Mouse (Mus musculus) MEL (cell line): Measurements from ENCODE around the gene Tnik. TPM values are rescaled to one million over a fixed set of nuclear protein-coding genes. Genes with fewer than 3 reads are reported as not detected.
A peak's percentile ranks its signal among the peaks of the same experiment; 100 is the strongest.

ENCODE experiments used
- DNase-seq: peaks from one replicate; pipeline ENCODE4 v3.0.0; 2011; ENCODE audit warnings: low read depth, low spot score
- H3K27ac ChIP-seq: 2 replicates; pipeline ENCODE4 v1.5.1; 2012; ENCODE audit warnings: low read depth, mild to moderate bottlenecking, control low read depth, low read length, moderate library complexity; ENCODE audit not compliant: control insufficient read depth
- H3K27me3 ChIP-seq, 2 experiments: fragments of 150-350 bp in 1 of 2; sonication (generic) in 1 of 2; 2 replicates each; pipeline ENCODE4 v1.6.1; 2012; ENCODE audit warnings: low read length in 2 of 2, mild to moderate bottlenecking in 2 of 2, improper control_type of control experiment in 1 of 2, moderate library complexity in 1 of 2; ENCODE audit not compliant: insufficient read depth in 2 of 2, control insufficient read depth in 1 of 2
- H3K36me3 ChIP-seq, 2 experiments: 2 replicates each; pipeline ENCODE4 v1.6.1; 2012 to 2014; ENCODE audit warnings: low read length in 2 of 2, improper control_type of control experiment in 1 of 2, inconsistent platforms in 1 of 2, mild to moderate bottlenecking in 1 of 2; ENCODE audit not compliant: insufficient read depth in 2 of 2, control insufficient read depth in 1 of 2
- H3K4me1 ChIP-seq, 2 experiments: fragments of 150-350 bp in 1 of 2; sonication (generic) in 1 of 2; 2 replicates each; pipeline ENCODE4 v1.6.1; 2012; ENCODE audit warnings: low read length in 2 of 2, improper control_type of control experiment in 1 of 2, mild to moderate bottlenecking in 1 of 2; ENCODE audit not compliant: insufficient read depth in 2 of 2, control insufficient read depth in 1 of 2
- H3K4me3 ChIP-seq, 2 experiments: fragments of 150-350 bp in 1 of 2; sonication (generic) in 1 of 2; 2 replicates each; pipeline ENCODE4 v1.5.1; 2012; ENCODE audit warnings: low read depth in 2 of 2, low read length in 2 of 2, mild to moderate bottlenecking in 2 of 2, moderate library complexity in 2 of 2, control low read depth in 1 of 2, improper control_type of control experiment in 1 of 2; ENCODE audit not compliant: control insufficient read depth in 1 of 2, insufficient read depth in 1 of 2
- H3K79me2 ChIP-seq: 2 replicates; pipeline ENCODE4 v1.6.1; 2012; ENCODE audit warnings: mild to moderate bottlenecking, low read length, moderate library complexity; ENCODE audit not compliant: control insufficient read depth, poor library complexity, insufficient read depth
- H3K9ac ChIP-seq: 2 replicates; pipeline ENCODE4 v1.6.1; 2012; ENCODE audit warnings: low read depth, mild to moderate bottlenecking, control low read depth, low read length, moderate library complexity; ENCODE audit not compliant: control insufficient read depth, poor library complexity, severe bottlenecking
- H3K9me3 ChIP-seq: fragments of 150-350 bp; sonication (generic); replicated peaks from 2 replicates; pipeline ENCODE4 v1.6.1; 2012; ENCODE audit warnings: mild to moderate bottlenecking, low read length, improper control_type of control experiment, moderate library complexity; ENCODE audit not compliant: insufficient read depth
- BHLHE40 ChIP-seq: IDR thresholded peaks from 2 replicates; pipeline ENCODE4 v1.6.1; 2012; ENCODE audit warnings: low read depth, mild to moderate bottlenecking, inconsistent platforms, low read length, improper control_type of control experiment, borderline replicate concordance
- CHD1 ChIP-seq: IDR thresholded peaks from 2 replicates; pipeline ENCODE4 v1.6.1; 2012; ENCODE audit warnings: low read depth, mild to moderate bottlenecking, inconsistent platforms, low read length, improper control_type of control experiment
- CTCF ChIP-seq, 3 experiments: IDR thresholded peaks in 2 of 3; conservative IDR thresholded peaks in 1 of 3; 2 replicates each; pipeline ENCODE4 v1.5.1; 2011 to 2012; ENCODE audit warnings: low read length in 3 of 3, low read depth in 2 of 3, mild to moderate bottlenecking in 2 of 3, improper control_type of control experiment in 1 of 3, inconsistent platforms in 1 of 3, mixed read lengths in 1 of 3, moderate library complexity in 1 of 3; ENCODE audit not compliant: control insufficient read depth in 1 of 3, insufficient read depth in 1 of 3, poor library complexity in 1 of 3, severe bottlenecking in 1 of 3
- EP300 ChIP-seq, 2 experiments: IDR thresholded peaks; 2 replicates each; pipeline ENCODE4 v1.6.1; 2011; ENCODE audit warnings: improper control_type of control experiment in 2 of 2, low read length in 2 of 2, low read depth in 1 of 2, mild to moderate bottlenecking in 1 of 2
- ETS1 ChIP-seq: IDR thresholded peaks from 2 replicates; pipeline ENCODE4 v1.6.1; 2012; ENCODE audit warnings: low read depth, mild to moderate bottlenecking, inconsistent platforms, low read length, improper control_type of control experiment, moderate library complexity
- GABPA ChIP-seq: IDR thresholded peaks from 2 replicates; pipeline ENCODE4 v1.6.1; 2012; ENCODE audit warnings: low read depth, mild to moderate bottlenecking, inconsistent platforms, low read length, improper control_type of control experiment, moderate library complexity
- KAT2A ChIP-seq: conservative IDR thresholded peaks from 2 replicates; pipeline ENCODE4 v1.6.1; 2012; ENCODE audit warnings: low read depth, low read length, improper control_type of control experiment, inconsistent platforms
- MAZ ChIP-seq: IDR thresholded peaks from 2 replicates; pipeline ENCODE4 v1.6.1; 2012; ENCODE audit warnings: low read depth, mild to moderate bottlenecking, inconsistent platforms, low read length, improper control_type of control experiment
- MXI1 ChIP-seq: IDR thresholded peaks from 2 replicates; pipeline ENCODE4 v1.6.1; 2011; ENCODE audit warnings: mild to moderate bottlenecking, low read depth, low read length, improper control_type of control experiment
- MYC ChIP-seq: IDR thresholded peaks from 2 replicates; pipeline ENCODE4 v1.6.1; 2011; ENCODE audit warnings: low read depth, mild to moderate bottlenecking, low read length, improper control_type of control experiment, moderate library complexity
- NELFE ChIP-seq: IDR thresholded peaks from 2 replicates; pipeline ENCODE4 v1.6.1; 2011; ENCODE audit warnings: low read depth, low read length, improper control_type of control experiment
- NRF1 ChIP-seq: IDR thresholded peaks from 2 replicates; pipeline ENCODE4 v1.6.1; 2014; ENCODE audit warnings: low read depth, mild to moderate bottlenecking, inconsistent platforms, low read length, improper control_type of control experiment, moderate library complexity; ENCODE audit not compliant: poor library complexity, insufficient read depth, severe bottlenecking
- POLR2AphosphoS2 ChIP-seq: IDR thresholded peaks from 2 replicates; pipeline ENCODE4 v1.6.1; 2011; ENCODE audit warnings: low read length, improper control_type of control experiment
- POLR2AphosphoS5 ChIP-seq: IDR thresholded peaks from 2 replicates; pipeline ENCODE4 v1.6.1; 2012; ENCODE audit warnings: low read depth, borderline replicate concordance, mild to moderate bottlenecking, inconsistent platforms, low read length, moderate library complexity, mixed read lengths
- SIN3A ChIP-seq: IDR thresholded peaks from 2 replicates; pipeline ENCODE4 v1.6.1; 2012; ENCODE audit warnings: low read length, improper control_type of control experiment, inconsistent platforms
- TBP ChIP-seq: IDR thresholded peaks from 2 replicates; pipeline ENCODE4 v1.8.0; 2011; ENCODE audit warnings: low read depth, low read length, improper control_type of control experiment
- TCF12 ChIP-seq: IDR thresholded peaks from 2 replicates; pipeline ENCODE4 v1.6.1; 2014; ENCODE audit warnings: low read depth, mild to moderate bottlenecking, inconsistent platforms, low read length, improper control_type of control experiment, moderate library complexity
- ZNF384 ChIP-seq: IDR thresholded peaks from 2 replicates; pipeline ENCODE4 v1.6.1; 2012; ENCODE audit warnings: low read depth, mild to moderate bottlenecking, inconsistent platforms, low read length, improper control_type of control experiment
- polyA plus RNA-seq, 2 experiments: library from polyadenylated mRNA; stranded (reverse) in 1 of 2; unstranded in 1 of 2; fragments of >175 nt in 1 of 2; fragments of >200 nt in 1 of 2; gene quantifications; 2 replicates each; pipeline versions ENCODE4 v1.2.1 to v1.2.4; 2012; ENCODE audit warnings: low replicate concordance in 2 of 2, low read depth in 1 of 2; ENCODE audit not compliant: insufficient read length in 2 of 2, insufficient read depth in 1 of 2, missing spikeins in 1 of 2
- total RNA-seq: library from RNA; depleted of rRNA; stranded (reverse); fragments of 300-350 nt; gene quantifications from 2 replicates; pipeline ENCODE4 v1.2.3, GENCODE M21; 2012

Gene Tnik
- total and polyA plus RNA-seq, 3 experiments: 9.9 to 78.4 (median 13.6) TPM

DNA sequence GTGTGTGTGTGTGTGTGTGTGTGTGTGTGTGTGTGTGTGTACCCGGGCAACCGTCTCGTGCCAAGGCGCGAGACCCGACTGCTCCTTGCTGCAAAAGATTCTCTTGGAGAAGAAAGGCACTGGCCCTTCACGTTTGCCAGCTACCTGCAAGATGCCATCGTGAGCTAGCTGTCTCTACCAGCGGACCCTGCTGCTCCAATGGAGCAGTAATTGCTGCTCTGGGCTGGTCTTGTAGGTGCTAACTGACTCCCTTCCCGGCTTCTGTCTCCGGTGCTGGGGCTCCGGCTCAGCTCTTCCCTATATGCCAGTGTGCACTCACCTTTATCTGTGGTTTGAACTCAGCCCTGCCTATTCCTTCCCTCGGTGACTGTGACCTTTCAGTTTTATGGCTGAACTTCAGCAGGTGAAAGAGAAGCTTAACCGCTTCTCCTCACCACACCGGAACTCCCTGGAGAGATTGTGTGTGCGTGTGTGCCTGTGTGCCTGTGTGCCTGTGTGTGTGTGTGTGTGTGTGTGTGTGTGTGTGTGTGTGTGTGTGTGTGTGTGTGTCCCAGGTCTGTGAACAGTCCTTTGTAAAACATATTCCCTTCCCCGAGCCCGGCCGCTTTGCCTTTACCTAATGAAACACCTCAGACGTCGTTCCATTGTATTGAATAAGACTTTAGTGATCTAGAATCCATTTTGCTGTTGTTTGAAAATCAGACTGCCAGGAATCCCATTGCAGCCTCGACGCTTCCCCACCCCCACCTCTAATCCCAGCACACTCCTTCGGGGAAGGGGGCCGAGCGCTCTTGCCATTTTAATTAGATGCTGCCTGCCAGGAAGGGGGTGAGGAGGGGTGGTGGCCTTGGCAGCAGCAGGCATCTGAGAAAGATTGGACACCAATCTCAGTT is 1.2 kb downstream of the Tnik start:
- Histone ChIP-seq H3K4me1 (peaks cover 3 to 11% of the 10 kb centered on the region in 2 experiments; a peak in 3 of 4 replicates), H3K79me2 (peaks cover 17% of the 10 kb centered on the region), H3K27ac (peak overlapping the region; percentile 35), H3K9ac (peak overlapping the region; percentile 82), H3K27me3 (no peaks in the 10 kb centered on the region), H3K36me3 (peaks cover 0 to 7% of the 10 kb centered on the region in 2 experiments; a peak in 2 of 4 replicates), H3K9me3 (no peaks in the 10 kb centered on the region), H3K4me3 (peak overlapping the region; percentile 83 to 95)
- peak; percentile 77 for DNase-seq
- TF ChIP-seq NELFE (peak; percentile 24; the same call in 1 of the 2 replicates), ETS1 (peak; percentile 54; the same call in 1 of the 2 replicates), SIN3A (peak; percentile 45), TBP (peak; percentile 50), EP300 (IDR thresholded peaks at IDR 0.05; ENCODE audit: low read depth in 1 of 2, low read length in 2 of 2) (0 out of 4 replicates have a peak, but pooled peaks of 1 of the 2 experiments have one; percentile 20), MYC (no peak), MAZ (peak; percentile 30; the same call in 1 of the 2 replicates), CHD1 (0 out of 2 replicates have a peak, but pooled peaks have one; percentile 22), NRF1 (no peak), BHLHE40 (peak; percentile 39; the same call in 1 of the 2 replicates)

DNA sequence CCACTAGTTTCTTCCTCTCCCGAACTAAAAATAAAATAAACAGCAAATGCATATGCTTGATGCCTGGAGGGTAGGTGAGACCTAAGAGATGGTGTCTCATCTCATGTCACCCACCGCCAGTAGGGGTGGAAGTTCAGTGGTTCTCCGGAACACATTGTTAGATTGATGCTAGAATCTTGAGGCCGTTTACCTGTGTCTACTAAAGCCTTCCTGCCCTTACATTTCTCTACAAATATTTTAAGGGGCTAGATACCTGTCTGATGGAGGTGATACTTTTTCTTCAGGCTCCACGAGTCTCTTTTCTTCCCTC is 1.8 kb downstream of the Tnik start:
- peaks cover 3 to 11% of the 10 kb centered on the region in 2 experiments; a peak in 3 of 4 replicates for H3K4me1 ChIP-seq
- H3K36me3 ChIP-seq: peaks cover 0 to 7% of the 10 kb centered on the region in 2 experiments; a peak in 2 of 4 replicates
- no peak overlapping the region for H3K27ac ChIP-seq
- no peak for DNase-seq
- no peak overlapping the region for H3K9ac ChIP-seq
- no peaks in the 10 kb centered on the region for H3K9me3 ChIP-seq
- peaks cover 17% of the 10 kb centered on the region for H3K79me2 ChIP-seq
- no peak for TF ChIP-seq GABPA
- TF ChIP-seq KAT2A: no peak
- TF ChIP-seq TCF12: no peak
- no peak for TF ChIP-seq POLR2AphosphoS5
- no peak for TF ChIP-seq MXI1
- no peak for TF ChIP-seq ZNF384
- TF ChIP-seq EP300 (IDR thresholded peaks at IDR 0.05; ENCODE audit: low read depth in 1 of 2, low read length in 2 of 2): no peak
- TF ChIP-seq CTCF (IDR thresholded peaks at IDR 0.05 in 2 of 3, conservative IDR thresholded peaks at IDR 0.05 in 1 of 3; ENCODE audit: control insufficient read depth in 1 of 3, insufficient read depth in 1 of 3, low read depth in 2 of 3, low read length in 3 of 3, poor library complexity in 1 of 3, severe bottlenecking in 1 of 3): no peak
- no peak for TF ChIP-seq POLR2AphosphoS2
- H3K27me3 ChIP-seq: no peaks in the 10 kb centered on the region
- H3K4me3 ChIP-seq: peak overlapping the region; percentile 83 to 95
